Comparison of ENCODE assay signal across 9 mouse cellular contexts in the genomic region with DNA sequence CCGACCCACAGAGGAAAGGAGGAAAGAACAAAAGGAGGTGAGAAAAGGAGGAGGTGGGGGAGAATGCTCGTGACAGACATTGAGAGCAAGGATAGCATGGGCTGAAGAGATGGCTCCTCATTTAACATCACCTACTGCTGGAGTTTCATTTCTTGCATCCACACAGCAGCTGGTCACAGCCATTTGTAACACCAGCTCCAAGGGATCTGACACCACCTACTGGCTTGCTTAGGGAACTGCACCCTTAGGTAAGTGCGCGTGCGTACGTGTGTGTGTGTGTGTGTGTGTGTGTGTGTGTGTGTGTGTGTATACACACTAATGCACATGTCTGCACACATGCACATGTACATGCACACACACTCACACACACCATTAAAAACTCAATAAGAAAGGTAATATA. TPM values are rescaled to one million over a fixed set of nuclear protein-coding genes. Genes with fewer than 3 reads are reported as not detected.
DNase-seq lines count a peak whose midpoint lies in the region; ATAC-seq and TF ChIP-seq lines count a peak whose summit lies in the region.
"Had no signal": no experiment of that assay in that cellular context is flagged by ENCODE, and none has a peak within 500 bp of the region (broad histone marks: within the 10 kb centered on the region; RNA-seq: fewer than 3 reads in every experiment).

No protein-coding gene starts in this region.

- no peak overlapping the region for H3K9ac ChIP-seq in forebrain, embryonic 14.5 days (ENCODE audit: low read length)
- no peak overlapping the region for H3K9ac ChIP-seq in forebrain, embryonic 16.5 days (replicated peaks; ENCODE audit: low read depth, low read length)
- no peak overlapping the region for H3K9ac ChIP-seq in midbrain, postnatal 0 days (replicated peaks; ENCODE audit: low read length, poor library complexity, severe bottlenecking)
- H3K9ac ChIP-seq in midbrain, embryonic 13.5 days (replicated peaks), result no peak overlapping the region
- no peak overlapping the region for H3K9ac ChIP-seq in stomach, postnatal 0 days (ENCODE audit: low read length)

- WGBS in forebrain, embryonic 14.5 days, result 88% methylated on average over 6 of the region's 6 CpGs
- 96% methylated on average over 6 of the region's 6 CpGs for WGBS in forebrain, embryonic 16.5 days
- 84% methylated on average over 6 of the region's 6 CpGs for WGBS in midbrain, postnatal 0 days
- WGBS in midbrain, embryonic 13.5 days, result 79% methylated on average over 6 of the region's 6 CpGs
- WGBS in stomach, postnatal 0 days, result 88% methylated on average over 6 of the region's 6 CpGs

- H3K27me3 ChIP-seq in forebrain, embryonic 14.5 days (replicated peaks; ENCODE audit: control insufficient read depth, insufficient read depth, low read length), result no peaks in the 10 kb centered on the region
- H3K27me3 ChIP-seq in forebrain, embryonic 16.5 days (replicated peaks; ENCODE audit: control insufficient read depth, insufficient read depth, low read length), result no peaks in the 10 kb centered on the region
- no peaks in the 10 kb centered on the region for H3K27me3 ChIP-seq in midbrain, postnatal 0 days (ENCODE audit: insufficient read depth, low read length)
- H3K27me3 ChIP-seq in midbrain, embryonic 13.5 days, result no peaks in the 10 kb centered on the region
- H3K27me3 ChIP-seq in stomach, postnatal 0 days (ENCODE audit: control insufficient read depth, insufficient read depth, low read length), result no peaks in the 10 kb centered on the region

- DNase-seq in forebrain, embryonic 14.5 days (ENCODE audit: low spot score), result peak; percentile 37
- peak; percentile 36 for DNase-seq in midbrain, postnatal 0 days (ENCODE audit: low spot score)
- peak; percentile 40 for DNase-seq in embryo, embryonic 9.5 days (ENCODE audit: extremely low spot score)
- peak; percentile 46 for DNase-seq in stomach, postnatal 0 days (ENCODE audit: low spot score)
- no peak for DNase-seq in ovary, postnatal 14 days (ENCODE audit: low spot score)
- DNase-seq: gastrocnemius, postnatal 10 days had no signal

- TF ChIP-seq CTCF in midbrain, postnatal 0 days (IDR thresholded peaks at IDR 0.05), result peak; percentile 77
- TF ChIP-seq CTCF in stomach, postnatal 0 days (IDR thresholded peaks at IDR 0.05; ENCODE audit: low read depth), result peak; percentile 91

- no peak overlapping the region for H3K27ac ChIP-seq in forebrain, embryonic 14.5 days (ENCODE audit: low read depth, low read length)
- no peak overlapping the region for H3K27ac ChIP-seq in forebrain, embryonic 16.5 days (ENCODE audit: low read length)
- H3K27ac ChIP-seq in midbrain, postnatal 0 days (ENCODE audit: low read depth, low read length), result no peak overlapping the region
- no peak overlapping the region for H3K27ac ChIP-seq in midbrain, embryonic 13.5 days
- no peak overlapping the region for H3K27ac ChIP-seq in stomach, postnatal 0 days (replicated peaks)

- H3K4me1 ChIP-seq in forebrain, embryonic 14.5 days (ENCODE audit: control insufficient read depth, insufficient read depth, low read length), result no peaks in the 10 kb centered on the region
- no peaks in the 10 kb centered on the region for H3K4me1 ChIP-seq in forebrain, embryonic 16.5 days (replicated peaks; ENCODE audit: control insufficient read depth, insufficient read depth, low read length)
- no peaks in the 10 kb centered on the region for H3K4me1 ChIP-seq in midbrain, postnatal 0 days (ENCODE audit: insufficient read depth, low read length)
- no peaks in the 10 kb centered on the region for H3K4me1 ChIP-seq in midbrain, embryonic 13.5 days (replicated peaks)
- H3K4me1 ChIP-seq in stomach, postnatal 0 days (replicated peaks; ENCODE audit: control insufficient read depth, insufficient read depth), result no peaks in the 10 kb centered on the region

- no peak for TF ChIP-seq EP300 in stomach, postnatal 0 days (optimal IDR thresholded peaks at IDR 0.05)

- H3K4me2 ChIP-seq in forebrain, embryonic 14.5 days (ENCODE audit: low read length), result no peak overlapping the region
- H3K4me2 ChIP-seq in forebrain, embryonic 16.5 days (ENCODE audit: low read length), result no peak overlapping the region
- no peak overlapping the region for H3K4me2 ChIP-seq in midbrain, postnatal 0 days (ENCODE audit: low read depth, low read length, poor library complexity, severe bottlenecking)
- no peak overlapping the region for H3K4me2 ChIP-seq in midbrain, embryonic 13.5 days (replicated peaks)
- H3K4me2 ChIP-seq in stomach, postnatal 0 days (replicated peaks; ENCODE audit: low read depth), result no peak overlapping the region

- no peaks in the 10 kb centered on the region for H3K9me3 ChIP-seq in forebrain, embryonic 14.5 days (replicated peaks; ENCODE audit: control insufficient read depth, low read length)
- no peaks in the 10 kb centered on the region for H3K9me3 ChIP-seq in forebrain, embryonic 16.5 days (ENCODE audit: control insufficient read depth, low read length)
- no peaks in the 10 kb centered on the region for H3K9me3 ChIP-seq in midbrain, postnatal 0 days (ENCODE audit: low read length)
- H3K9me3 ChIP-seq in midbrain, embryonic 13.5 days, result no peaks in the 10 kb centered on the region
- H3K9me3 ChIP-seq in stomach, postnatal 0 days (ENCODE audit: control insufficient read depth, low read length), result no peaks in the 10 kb centered on the region

- H3K36me3 ChIP-seq in forebrain, embryonic 14.5 days (ENCODE audit: control insufficient read depth, insufficient read depth, low read length), result no peaks in the 10 kb centered on the region
- H3K36me3 ChIP-seq in forebrain, embryonic 16.5 days (ENCODE audit: control insufficient read depth, insufficient read depth), result no peaks in the 10 kb centered on the region
- H3K36me3 ChIP-seq in midbrain, postnatal 0 days (ENCODE audit: insufficient read depth, low read length), result no peaks in the 10 kb centered on the region
- H3K36me3 ChIP-seq in midbrain, embryonic 13.5 days, result no peaks in the 10 kb centered on the region
- no peaks in the 10 kb centered on the region for H3K36me3 ChIP-seq in stomach, postnatal 0 days (ENCODE audit: control insufficient read depth, insufficient read depth, low read length)

- ATAC-seq in forebrain, embryonic 14.5 days, result no peak
- no peak for ATAC-seq in forebrain, embryonic 16.5 days
- ATAC-seq in midbrain, postnatal 0 days (ENCODE audit: low FRiP score), result no peak
- no peak for ATAC-seq in midbrain, embryonic 13.5 days
- 0 out of 2 replicates have a peak, but pooled peaks have one; percentile 12 for ATAC-seq in stomach, postnatal 0 days (ENCODE audit: low FRiP score, low TSS enrichment)
- no peak for ATAC-seq in erythroid progenitor cell, adult 5-6 weeks (replicated peaks; ENCODE audit: low FRiP score, poor library complexity, severe bottlenecking)

- no peak overlapping the region for H3K4me3 ChIP-seq in forebrain, embryonic 14.5 days (ENCODE audit: low read depth, low read length)
- no peak overlapping the region for H3K4me3 ChIP-seq in forebrain, embryonic 16.5 days (replicated peaks; ENCODE audit: low read length)
- H3K4me3 ChIP-seq in midbrain, postnatal 0 days (ENCODE audit: low read depth, low read length), result no peak overlapping the region
- no peak overlapping the region for H3K4me3 ChIP-seq in midbrain, embryonic 13.5 days (replicated peaks)
- H3K4me3 ChIP-seq in stomach, postnatal 0 days (ENCODE audit: low read depth, low read length), result no peak overlapping the region

RNA-seq across cellular contexts. Expression of gene Myzap, which starts 20.8 kb away (rescaled TPM):
- polyA plus RNA-seq in forebrain, embryonic 14.5 days (2014; fragmentation: Nextera tagmentation; extraction: Ambion mirVana), result 2.6 and 3.4 TPM in 2 replicates
- polyA plus RNA-seq in forebrain, embryonic 16.5 days (2015; fragmentation: Nextera tagmentation; extraction: Ambion mirVana), result 1.7 and 2.8 TPM in 2 replicates
- 0.99 and 1.4 TPM in 2 replicates for total RNA-seq in midbrain, postnatal 0 days (2014; rRNA removed)
- 1.9 and 2.1 TPM in 2 replicates for polyA plus RNA-seq in midbrain, postnatal 0 days (2015; fragmentation: Nextera tagmentation; extraction: Ambion mirVana)
- polyA plus RNA-seq in midbrain, embryonic 13.5 days (2015; fragmentation: Nextera tagmentation; extraction: Ambion mirVana), result 2.4 and 2.6 TPM in 2 replicates
- polyA plus RNA-seq in stomach, postnatal 0 days (2015; fragmentation: Nextera tagmentation; extraction: Ambion mirVana), result 21.9 and 25.7 TPM in 2 replicates
- 1.3 and 2.2 TPM in 2 replicates for total RNA-seq in erythroid progenitor cell, adult 5-6 weeks (2015; ENCODE audit: low replicate concordance)
- total RNA-seq in erythroid progenitor cell, adult 5-6 weeks (2017; ENCODE audit: low replicate concordance), result 3.6 TPM in 1 of 2 replicates, not detected in the other
